Mouse (Mus musculus) midbrain, embryonic 10.5 days (tissue): ENCODE measurements around the gene Btaf1. TPM values are rescaled to one million over a fixed set of nuclear protein-coding genes. Genes with fewer than 3 reads are reported as not detected.

ENCODE experiments used
- DNase-seq: peaks from one replicate; pipeline ENCODE4 v3.0.0-alpha.2; 2017; ENCODE audit warnings: low spot score
- H3K27ac ChIP-seq: fragments of 300-500 bp; sonication (generic); replicated peaks from 2 replicates; pipeline ENCODE4 v1.5.1; 2016; ENCODE audit warnings: mild to moderate bottlenecking
- H3K27me3 ChIP-seq: fragments of 300-500 bp; sonication (generic); 2 replicates; pipeline ENCODE4 v1.6.1; 2016; ENCODE audit warnings: low read depth, mild to moderate bottlenecking; ENCODE audit not compliant: poor library complexity, severe bottlenecking
- H3K36me3 ChIP-seq: fragments of 300-500 bp; sonication (generic); 2 replicates; pipeline ENCODE4 v1.6.1; 2016; ENCODE audit warnings: mild to moderate bottlenecking, moderate library complexity
- H3K4me1 ChIP-seq: fragments of 300-500 bp; sonication (generic); 2 replicates; pipeline ENCODE4 v1.6.1; 2016
- H3K4me3 ChIP-seq: fragments of 300-500 bp; sonication (generic); 2 replicates; pipeline ENCODE4 v1.5.1; 2016; ENCODE audit warnings: mild to moderate bottlenecking, moderate library complexity
- H3K9me3 ChIP-seq: fragments of 300-500 bp; sonication (generic); replicated peaks from 2 replicates; pipeline ENCODE4 v1.6.1; 2016; ENCODE audit warnings: mild to moderate bottlenecking
- WGBS: fragments of 180-500 bp; shearing (Covaris S2); methylation state at CpG from one replicate; pipeline ENCODE4 v1.1.7; 2016; 5-methylcytosine and 5-hydroxymethylcytosine counted together
- polyA plus RNA-seq: library from polyadenylated mRNA; unstranded; fragments of >200 nt; fragmentation: Nextera tagmentation; extraction: Ambion mirVana; gene quantifications from 2 replicates; pipeline ENCODE4 v1.2.1, GENCODE M21; 2016

The Btaf1 gene
- polyA plus RNA-seq, 1 experiment from 2014 or later: 19.2 TPM

- H3K9me3 ChIP-seq: no peaks in the 10 kb centered on the region
- DNase-seq: no peak
- H3K4me1 ChIP-seq: no peaks in the 10 kb centered on the region
- H3K36me3 ChIP-seq: no peaks in the 10 kb centered on the region
- H3K27me3 ChIP-seq: no peaks in the 10 kb centered on the region
- H3K4me3 ChIP-seq: no peak overlapping the region
- no peak overlapping the region for H3K27ac ChIP-seq
- WGBS: 89% methylated on average over 10 of the region's 10 CpGs
Measured at GRCm38 (mm10) chr19:37044431-37044830, 118.6 kb downstream of the Btaf1 start.

- no peak overlapping the region for H3K4me3 ChIP-seq
- no peaks in the 10 kb centered on the region for H3K4me1 ChIP-seq
- H3K9me3 ChIP-seq: no peaks in the 10 kb centered on the region
- H3K36me3 ChIP-seq: no peaks in the 10 kb centered on the region
- no peak for DNase-seq
- no peaks in the 10 kb centered on the region for H3K27me3 ChIP-seq
- WGBS: 92% methylated on average over 6 of the region's 6 CpGs
- H3K27ac ChIP-seq: no peak overlapping the region
Measured at GRCm38 (mm10) chr19:37048507-37048906, 122.6 kb downstream of the Btaf1 start.

DNA sequence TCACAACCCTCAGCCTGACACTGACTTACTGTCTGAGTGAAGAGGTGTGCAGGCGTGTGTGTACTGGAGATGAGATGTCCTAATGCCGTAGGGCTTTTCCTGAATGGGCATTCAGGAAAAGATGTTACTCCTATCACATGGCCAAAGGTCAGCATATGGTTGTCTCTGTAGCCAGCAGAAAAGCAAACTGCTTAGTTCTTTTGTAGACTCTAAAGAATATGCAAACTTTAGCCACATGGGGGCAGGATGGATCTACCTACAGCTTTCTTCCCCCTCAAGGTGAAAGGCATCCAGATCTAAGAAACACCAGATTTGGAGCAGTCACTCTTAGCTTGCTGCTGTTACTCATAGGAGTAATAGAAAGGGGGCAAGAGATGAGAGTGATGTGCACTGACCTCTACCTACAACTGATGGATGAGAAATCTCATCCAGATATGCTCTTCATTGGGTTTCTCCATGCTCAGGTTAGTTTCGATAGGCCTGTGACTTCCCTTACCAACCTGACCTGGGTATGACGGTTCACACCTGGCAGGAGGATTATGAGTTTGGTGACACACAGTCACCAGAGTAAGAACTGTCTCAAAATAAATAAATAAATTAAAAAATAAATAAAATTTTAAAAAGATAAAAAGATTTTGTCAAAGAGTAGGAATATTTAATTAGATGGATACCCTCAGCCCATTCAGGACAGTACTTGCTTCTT lies 124.9 kb downstream of the Btaf1 start:
- no peaks in the 10 kb centered on the region for H3K9me3 ChIP-seq
- H3K36me3 ChIP-seq: no peaks in the 10 kb centered on the region
- WGBS: 82% methylated on average over 4 of the region's 4 CpGs
- no peaks in the 10 kb centered on the region for H3K4me1 ChIP-seq
- DNase-seq: peak; percentile 19
- H3K4me3 ChIP-seq: no peak overlapping the region
- no peaks in the 10 kb centered on the region for H3K27me3 ChIP-seq
- no peak overlapping the region for H3K27ac ChIP-seq

- Histone ChIP-seq H3K27ac (no peak overlapping the region), H3K36me3 (no peaks in the 10 kb centered on the region), H3K4me3 (no peak overlapping the region), H3K27me3 (no peaks in the 10 kb centered on the region), H3K9me3 (no peaks in the 10 kb centered on the region), H3K4me1 (peaks cover 3% of the 10 kb centered on the region; the same call in 1 of the 2 replicates)
- 84% methylated on average over 4 of the region's 4 CpGs for whole genome bisulfite sequencing
- DNase-seq: no peak
Measured at GRCm38 (mm10) chr19:37055976-37056556, 130.2 kb downstream of the Btaf1 start.

- Histone ChIP-seq H3K36me3 (no peaks in the 10 kb centered on the region), H3K27ac (no peak overlapping the region), H3K4me3 (no peak overlapping the region), H3K4me1 (peaks cover 3% of the 10 kb centered on the region; the same call in 1 of the 2 replicates), H3K27me3 (no peaks in the 10 kb centered on the region), H3K9me3 (no peaks in the 10 kb centered on the region)
- WGBS: 87% methylated on average over 8 of the region's 8 CpGs
- DNase-seq: no peak
Measured at GRCm38 (mm10) chr19:37057161-37057905, 131.5 kb downstream of the Btaf1 start.

GRCm38 (mm10) chr19:37059623-37060022 lies 133.7 kb downstream of the Btaf1 start:
- no peak overlapping the region for H3K4me3 ChIP-seq
- no peaks in the 10 kb centered on the region for H3K9me3 ChIP-seq
- 72% methylated on average over 2 of the region's 2 CpGs for WGBS
- no peaks in the 10 kb centered on the region for H3K36me3 ChIP-seq
- peaks cover 3% of the 10 kb centered on the region; the same call in 1 of the 2 replicates for H3K4me1 ChIP-seq
- H3K27me3 ChIP-seq: no peaks in the 10 kb centered on the region
- no peak overlapping the region for H3K27ac ChIP-seq
- no peak for DNase-seq

DNA sequence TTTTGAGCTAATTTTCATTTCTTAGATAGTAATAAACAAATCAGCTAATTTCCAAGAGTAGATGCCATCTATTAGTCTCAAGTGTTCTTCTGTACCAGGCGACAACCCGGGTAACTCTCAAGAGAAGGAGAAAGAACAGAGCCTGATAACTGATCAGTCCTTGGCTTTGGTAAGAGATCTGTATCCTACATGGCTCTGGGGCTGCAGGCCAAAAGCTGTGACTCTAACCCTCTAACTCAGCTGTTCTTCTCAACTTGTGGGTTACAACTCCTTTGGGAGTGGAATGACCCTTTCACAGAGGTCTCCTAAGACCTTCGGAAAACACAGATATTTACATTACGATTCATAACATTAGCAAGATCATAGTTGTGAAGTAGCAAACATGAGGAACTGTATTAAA lies 134.2 kb downstream of the Btaf1 start:
- no peak overlapping the region for H3K27ac ChIP-seq
- no peaks in the 10 kb centered on the region for H3K9me3 ChIP-seq
- WGBS: 92% methylated on average over 4 of the region's 4 CpGs
- H3K36me3 ChIP-seq: no peaks in the 10 kb centered on the region
- DNase-seq: no peak
- H3K4me1 ChIP-seq: peaks cover 3% of the 10 kb centered on the region; the same call in 1 of the 2 replicates
- H3K4me3 ChIP-seq: no peak overlapping the region
- H3K27me3 ChIP-seq: no peaks in the 10 kb centered on the region

Other genes with a start within 250 kb of the Btaf1 start
- 1.6 and 2.0 TPM in 2 replicates for gene Ppp1r3c, start 189.4 kb upstream of the Btaf1 start, polyA plus RNA-seq
- gene Tnks2, start 91.8 kb upstream of the Btaf1 start, polyA plus RNA-seq: 47.3 and 54.2 TPM in 2 replicates
- 23.9 and 33.3 TPM in 2 replicates for gene Fgfbp3, start 6.5 kb upstream of the Btaf1 start, polyA plus RNA-seq